Mouse (Mus musculus): ENCODE measurements at regions not wholly inside any gene's neighbourhood (a gene's known extent, or its start where the extent isn't known, plus 50 kb on each side); places are given as distances from the start of the nearest gene placed in this dataset.

- no peak for TF ChIP-seq POLR2A (IDR thresholded peaks at IDR 0.05; ENCODE audit: control insufficient read depth, low read depth, low read length)
- TF ChIP-seq CTCF (IDR thresholded peaks at IDR 0.05; ENCODE audit: control insufficient read depth, insufficient read depth, insufficient replicate concordance, low read depth, low read length): no peak
Observed at GRCm38 (mm10) chr15:93168784-93169183, 106.2 kb downstream of the Gxylt1 start.
